Mouse (Mus musculus) adrenal gland, postnatal 25 days (tissue): Measurements from ENCODE around the gene Vps29. TPM values are rescaled to one million over a fixed set of nuclear protein-coding genes. Genes with fewer than 3 reads are reported as not detected.

ENCODE experiments used
- DNase-seq: peaks from one replicate; pipeline ENCODE4 v3.0.0; 2021; ENCODE audit warnings: mixed read lengths
- total RNA-seq: library from RNA; stranded (reverse); gene quantifications from 2 replicates; pipeline ENCODE4 v1.2.3, GENCODE M21; 2021

The Vps29 gene
- total RNA-seq, 1 experiment from 2014 or later = 135 TPM

GRCm38 (mm10) chr5:122336554-122337294 is 17.4 kb upstream of the Vps29 start:
- no peak for DNase-seq

- no peak for DNase-seq
These were observed 11.3 kb upstream of the Vps29 start for GRCm38 (mm10) chr5:122342874-122343273.

GRCm38 (mm10) chr5:122343768-122344167 is 10.4 kb upstream of the Vps29 start:
- no peak for DNase-seq

- peak; percentile 81 for DNase-seq
These were observed 9.9 kb upstream of the Vps29 start for GRCm38 (mm10) chr5:122344260-122344659.

GRCm38 (mm10) chr5:122345777-122346176 is 8.4 kb upstream of the Vps29 start:
- no peak for DNase-seq

GRCm38 (mm10) chr5:122354492-122355067 is 411 bp downstream of the Vps29 start:
- DNase-seq = no peak

GRCm38 (mm10) chr5:122371591-122372191 is 17.5 kb downstream of the Vps29 start, which contains the start of gene Gpn3:
Gpn3 (plus strand) TSS chr5:122371876.
- peak; percentile 45 for DNase-seq

- DNase-seq = peak; percentile 99
These were observed 18.1 kb downstream of the Vps29 start, which contains the start of gene Fam216a for GRCm38 (mm10) chr5:122372192-122372769. Fam216a (minus strand) TSS chr5:122372364.

GRCm38 (mm10) chr5:122372878-122373277 is 18.7 kb downstream of the Vps29 start:
- DNase-seq = no peak

GRCm38 (mm10) chr5:122377101-122377833 is 23.1 kb downstream of the Vps29 start:
- DNase-seq = no peak

- no peak for DNase-seq
These were observed 24.0 kb downstream of the Vps29 start for GRCm38 (mm10) chr5:122378171-122378570.

- DNase-seq = peak; percentile 65
These were observed 25.4 kb downstream of the Vps29 start for GRCm38 (mm10) chr5:122379374-122380155.

- DNase-seq = no peak
These were observed 35.8 kb downstream of the Vps29 start for GRCm38 (mm10) chr5:122390006-122390405.

- DNase-seq = no peak
These were observed 36.5 kb downstream of the Vps29 start for GRCm38 (mm10) chr5:122390671-122391070.

GRCm38 (mm10) chr5:122391178-122391785 is 37.1 kb downstream of the Vps29 start:
- no peak for DNase-seq

GRCm38 (mm10) chr5:122391786-122392180 is 37.6 kb downstream of the Vps29 start, which contains the start of gene Arpc3:
Arpc3 (plus strand) TSS chr5:122391878.
- DNase-seq = peak; percentile 92

GRCm38 (mm10) chr5:122392227-122393004 is 38.2 kb downstream of the Vps29 start:
- DNase-seq = no peak

GRCm38 (mm10) chr5:122393887-122394286 is 39.7 kb downstream of the Vps29 start:
- DNase-seq = peak; percentile 75

- DNase-seq = peak; percentile 38
These were observed 42.6 kb downstream of the Vps29 start for GRCm38 (mm10) chr5:122396791-122397190.

- DNase-seq = no peak
These were observed 43.3 kb downstream of the Vps29 start for GRCm38 (mm10) chr5:122397495-122397894.
